Comparison of ENCODE assay signal across 15 mouse cellular contexts in genomic region chr2:34600734-34601133, GRCm38 (mm10).
A peak's percentile ranks its signal among the peaks of the same experiment; 100 is the strongest.
DNase-seq lines count a peak whose midpoint lies in the region; ATAC-seq lines count a peak whose summit lies in the region.
"Had no signal": no experiment of that assay in that cellular context is flagged by ENCODE, and none has a peak within 500 bp of the region (broad histone marks: within the 10 kb centered on the region; RNA-seq: fewer than 3 reads in every experiment).

No protein-coding gene starts in this region.

- no peak overlapping the region for H3K9ac ChIP-seq in heart, embryonic 11.5 days (ENCODE audit: low read depth, low read length)
- H3K9ac ChIP-seq in midbrain, embryonic 12.5 days (replicated peaks): no peak overlapping the region
- H3K9ac ChIP-seq in midbrain, embryonic 16.5 days (ENCODE audit: low read depth, low read length): no peak overlapping the region
- H3K9ac ChIP-seq in limb, embryonic 13.5 days: no peak overlapping the region
- H3K9ac ChIP-seq: embryonic facial prominence, embryonic 13.5 days had no signal

- H3K36me3 ChIP-seq in heart, embryonic 11.5 days (ENCODE audit: control insufficient read depth, insufficient read depth, low read length): no peaks in the 10 kb centered on the region
- no peaks in the 10 kb centered on the region for H3K36me3 ChIP-seq in midbrain, embryonic 12.5 days
- no peaks in the 10 kb centered on the region for H3K36me3 ChIP-seq in midbrain, embryonic 16.5 days (ENCODE audit: control insufficient read depth, insufficient read depth, low read length)
- peaks cover 15% of the 10 kb centered on the region for H3K36me3 ChIP-seq in limb, embryonic 13.5 days

- DNase-seq in heart, postnatal 36 days: no peak
- DNase-seq in ovary, postnatal 10 days (ENCODE audit: low spot score): no peak
- no peak for DNase-seq in left cerebral cortex, postnatal 36 days (ENCODE audit: low spot score in 2 of 2)
- DNase-seq: adrenal gland, postnatal 25 days; cerebellum, postnatal 10 days; gastrocnemius, adult 2 months; right cerebral cortex, adult 18-20 months had no signal

- no peak overlapping the region for H3K4me3 ChIP-seq in heart, embryonic 11.5 days (ENCODE audit: low read depth, low read length)
- no peak overlapping the region for H3K4me3 ChIP-seq in midbrain, embryonic 12.5 days
- no peak overlapping the region for H3K4me3 ChIP-seq in midbrain, embryonic 16.5 days (ENCODE audit: low read depth, low read length)
- H3K4me3 ChIP-seq in limb, embryonic 13.5 days: no peak overlapping the region
- H3K4me3 ChIP-seq: embryonic facial prominence, embryonic 13.5 days; forebrain, embryonic 10.5 days; gastrocnemius, adult 2 months had no signal

- peaks cover 34% of the 10 kb centered on the region for H3K4me1 ChIP-seq in heart, embryonic 11.5 days (ENCODE audit: control insufficient read depth, insufficient read depth, low read length)
- H3K4me1 ChIP-seq in midbrain, embryonic 12.5 days: peaks cover 42% of the 10 kb centered on the region
- H3K4me1 ChIP-seq in midbrain, embryonic 16.5 days (ENCODE audit: control insufficient read depth, insufficient read depth, low read length): peaks cover 23% of the 10 kb centered on the region
- peaks cover 25% of the 10 kb centered on the region for H3K4me1 ChIP-seq in limb, embryonic 13.5 days

- intact Hi-C loops in heart, postnatal 36 days (cut with DNase I): no loop called here
- intact Hi-C loops in left cerebral cortex, postnatal 36 days (cut with DNase I): no loop called here

- H3K4me2 ChIP-seq in heart, embryonic 11.5 days: no peak overlapping the region
- no peak overlapping the region for H3K4me2 ChIP-seq in midbrain, embryonic 12.5 days (replicated peaks)
- no peak overlapping the region for H3K4me2 ChIP-seq in midbrain, embryonic 16.5 days (ENCODE audit: low read length)
- H3K4me2 ChIP-seq in limb, embryonic 13.5 days (replicated peaks): no peak overlapping the region
- H3K4me2 ChIP-seq: embryonic facial prominence, embryonic 13.5 days; liver, embryonic 11.5 days had no signal

- WGBS in heart, embryonic 11.5 days (ENCODE audit: insufficient replicate concordance): 22% methylated on average over 7 of the region's 7 CpGs
- WGBS in midbrain, embryonic 12.5 days: 8% methylated on average over 7 of the region's 7 CpGs
- 13% methylated on average over 7 of the region's 7 CpGs for WGBS in midbrain, embryonic 16.5 days
- 4% methylated on average over 7 of the region's 7 CpGs for WGBS in limb, embryonic 13.5 days

- ATAC-seq in heart, embryonic 11.5 days (replicated peaks; ENCODE audit: insufficient number of reproducible peaks, low FRiP score, low TSS enrichment): no peak
- ATAC-seq in midbrain, embryonic 12.5 days (ENCODE audit: low FRiP score, low read depth): no peak
- ATAC-seq in midbrain, embryonic 16.5 days: no peak
- no peak for ATAC-seq in limb, embryonic 13.5 days (ENCODE audit: low FRiP score, low read depth)

- H3K27ac ChIP-seq in heart, embryonic 11.5 days (ENCODE audit: low read depth, low read length): 0 out of 2 replicates have a peak overlapping the region, but pooled peaks have one; percentile 31
- H3K27ac ChIP-seq in midbrain, embryonic 12.5 days (replicated peaks): 0 out of 2 replicates have a peak overlapping the region, but pooled peaks have one; percentile 36
- no peak overlapping the region for H3K27ac ChIP-seq in midbrain, embryonic 16.5 days (ENCODE audit: low read length)
- H3K27ac ChIP-seq in limb, embryonic 13.5 days: 0 out of 2 replicates have a peak overlapping the region, but pooled peaks have one; percentile 6
- H3K27ac ChIP-seq: embryonic facial prominence, embryonic 13.5 days; forebrain, embryonic 10.5 days; gastrocnemius, adult 2 months had no signal

- H3K9me3 ChIP-seq in heart, embryonic 11.5 days (replicated peaks; ENCODE audit: control insufficient read depth, low read length): no peaks in the 10 kb centered on the region
- H3K9me3 ChIP-seq in midbrain, embryonic 12.5 days: no peaks in the 10 kb centered on the region
- no peaks in the 10 kb centered on the region for H3K9me3 ChIP-seq in midbrain, embryonic 16.5 days (replicated peaks; ENCODE audit: control insufficient read depth, low read length, poor library complexity, severe bottlenecking)
- H3K9me3 ChIP-seq in limb, embryonic 13.5 days: no peaks in the 10 kb centered on the region
- H3K9me3 ChIP-seq: embryonic facial prominence, embryonic 13.5 days; forebrain, embryonic 10.5 days; G1E had no signal

- H3K27me3 ChIP-seq in heart, embryonic 11.5 days (ENCODE audit: control insufficient read depth, insufficient read depth, low read length): no peaks in the 10 kb centered on the region
- H3K27me3 ChIP-seq in midbrain, embryonic 12.5 days: peaks cover 24% of the 10 kb centered on the region
- H3K27me3 ChIP-seq in midbrain, embryonic 16.5 days (ENCODE audit: control insufficient read depth, insufficient read depth, low read depth, low read length): no peaks in the 10 kb centered on the region
- peaks cover 2% of the 10 kb centered on the region; the same call in 1 of the 2 replicates for H3K27me3 ChIP-seq in limb, embryonic 13.5 days
- H3K27me3 ChIP-seq: embryonic facial prominence, embryonic 13.5 days had no signal
